Mouse (Mus musculus) kidney, postnatal 36 days (tissue): ENCODE data around the gene Ndufc1.
A peak's percentile ranks its signal among the peaks of the same experiment; 100 is the strongest.
"Not testable (repeated sequence)": the region's sequence is repeated elsewhere in the genome, so short reads cannot be mapped to it uniquely, and the experiment has no call there.

Experiments used
- DNase-seq, 2 experiments: peaks; one replicate each; pipeline ENCODE4 v3.0.0; 2021 to 2022; ENCODE audit warnings: mixed read lengths in 2 of 2

The Ndufc1 gene

GRCm38 (mm10) chr3:51395461-51396145 lies 13.2 kb downstream of the Ndufc1 start:
- no peak for DNase-seq

GRCm38 (mm10) chr3:51394881-51395280 lies 13.9 kb downstream of the Ndufc1 start:
- no peak for DNase-seq

- no peak for DNase-seq
Observed at GRCm38 (mm10) chr3:51393651-51394050, 15.1 kb downstream of the Ndufc1 start.

- DNase-seq, result not testable (repeated sequence)
Observed at GRCm38 (mm10) chr3:51393018-51393417, 15.8 kb downstream of the Ndufc1 start.

GRCm38 (mm10) chr3:51391591-51391990 lies 17.2 kb downstream of the Ndufc1 start:
- DNase-seq, result no peak

- DNase-seq, result no peak
Observed at GRCm38 (mm10) chr3:51391095-51391494, 17.7 kb downstream of the Ndufc1 start.

- DNase-seq, result no peak
Observed at GRCm38 (mm10) chr3:51388904-51389303, 19.9 kb downstream of the Ndufc1 start.

- DNase-seq, result peak; percentile 73 to 80
Observed at GRCm38 (mm10) chr3:51387868-51388381, 20.9 kb downstream of the Ndufc1 start.

GRCm38 (mm10) chr3:51387134-51387451 lies 21.7 kb downstream of the Ndufc1 start:
- DNase-seq, result no peak

- DNase-seq, result no peak
Observed at GRCm38 (mm10) chr3:51386441-51387133, 22.2 kb downstream of the Ndufc1 start.

GRCm38 (mm10) chr3:51383409-51383808 lies 25.4 kb downstream of the Ndufc1 start:
- DNase-seq, result no peak

GRCm38 (mm10) chr3:51380660-51381014 lies 28.2 kb downstream of the Ndufc1 start:
- DNase-seq, result no peak

GRCm38 (mm10) chr3:51379786-51380659 lies 28.8 kb downstream of the Ndufc1 start:
- peak; percentile 42 to 69 for DNase-seq

- DNase-seq, result no peak
Observed at GRCm38 (mm10) chr3:51378665-51378946, 30.2 kb downstream of the Ndufc1 start.

- DNase-seq, result peak; percentile 57 to 70
Observed at GRCm38 (mm10) chr3:51377878-51378664, 30.7 kb downstream of the Ndufc1 start.

GRCm38 (mm10) chr3:51375307-51376265 lies 33.2 kb downstream of the Ndufc1 start:
- DNase-seq, result peak; percentile 66 to 82

GRCm38 (mm10) chr3:51373544-51373943 lies 35.2 kb downstream of the Ndufc1 start:
- no peak for DNase-seq

GRCm38 (mm10) chr3:51372883-51373282 lies 35.9 kb downstream of the Ndufc1 start:
- peak in 1 of 2 experiments; percentile 38 for DNase-seq

GRCm38 (mm10) chr3:51371826-51372225 lies 37.0 kb downstream of the Ndufc1 start:
- no peak for DNase-seq

- no peak for DNase-seq
Observed at GRCm38 (mm10) chr3:51368011-51368410, 40.8 kb downstream of the Ndufc1 start.

- no peak for DNase-seq
Observed at GRCm38 (mm10) chr3:51366926-51367325, 41.9 kb downstream of the Ndufc1 start.

GRCm38 (mm10) chr3:51365517-51365882 lies 43.3 kb downstream of the Ndufc1 start:
- no peak for DNase-seq
